Mouse (Mus musculus) forebrain, embryonic 13.5 days (tissue): ENCODE measurements around the gene Ccdc60. TPM values are rescaled to one million over a fixed set of nuclear protein-coding genes. Genes with fewer than 3 reads are reported as not detected.
"Not testable (repeated sequence)": the region's sequence is repeated elsewhere in the genome, so short reads cannot be mapped to it uniquely, and the experiment has no call there.

Source experiments
- ATAC-seq: fragments of 200-750 bp; cut with Nextera tagmentation; 2 replicates; pipeline ENCODE4 v1.8.0; 2017
- H3K27ac ChIP-seq: fragments of 300-500 bp; sonication (generic); 2 replicates; pipeline ENCODE4 v1.5.1; 2015; ENCODE audit warnings: inconsistent platforms, mild to moderate bottlenecking, moderate library complexity
- H3K27me3 ChIP-seq: fragments of 300-500 bp; sonication (generic); 2 replicates; pipeline ENCODE4 v1.6.1; 2015; ENCODE audit warnings: mild to moderate bottlenecking, inconsistent platforms
- H3K36me3 ChIP-seq: fragments of 300-500 bp; sonication (generic); 2 replicates; pipeline ENCODE4 v1.6.1; 2015; ENCODE audit warnings: mild to moderate bottlenecking, inconsistent platforms; ENCODE audit not compliant: poor library complexity, severe bottlenecking
- H3K4me1 ChIP-seq: fragments of 300-500 bp; sonication (generic); 2 replicates; pipeline ENCODE4 v1.6.1; 2015; ENCODE audit warnings: inconsistent platforms
- H3K4me2 ChIP-seq: fragments of 300-500 bp; sonication (generic); 2 replicates; pipeline ENCODE4 v1.6.1; 2015; ENCODE audit warnings: inconsistent platforms, mild to moderate bottlenecking, moderate library complexity
- H3K4me3 ChIP-seq: fragments of 300-500 bp; sonication (generic); 2 replicates; pipeline ENCODE4 v1.5.1; 2015; ENCODE audit warnings: mild to moderate bottlenecking, inconsistent platforms
- H3K9ac ChIP-seq: fragments of 300-500 bp; sonication (generic); 2 replicates; pipeline ENCODE4 v1.6.1; 2015; ENCODE audit warnings: mild to moderate bottlenecking, inconsistent platforms
- H3K9me3 ChIP-seq: fragments of 300-500 bp; sonication (generic); replicated peaks from 2 replicates; pipeline ENCODE4 v1.6.1; 2016; ENCODE audit warnings: inconsistent platforms
- WGBS: fragments of 180-500 bp; shearing (Covaris S2); methylation state at CpG from one replicate; pipeline ENCODE4 v1.1.7; 2015; 5-methylcytosine and 5-hydroxymethylcytosine counted together
- polyA plus RNA-seq: library from polyadenylated mRNA; unstranded; fragments of >200 nt; fragmentation: Nextera tagmentation; extraction: Ambion mirVana; gene quantifications from 2 replicates; pipeline ENCODE4 v1.2.1, GENCODE M21; 2015

The Ccdc60 gene
- polyA plus RNA-seq = 0.58 and 1.3 TPM in 2 replicates

GRCm38 (mm10) chr5:116288849-116289570, at the start of gene Ccdc60:
Ccdc60 (minus strand) TSS chr5:116288985.
- WGBS = 3% methylated on average over 28 of the region's 28 CpGs
- Histone ChIP-seq H3K4me3 (peak within 1 kb of the TSS; percentile 4; the same call in 1 of the 2 replicates), H3K4me1 (peaks cover 26% of the 10 kb centered on the region), H3K27me3 (peaks cover 62% of the 10 kb centered on the region), H3K4me2 (peak within 1 kb of the TSS; percentile 43), H3K36me3 (no peaks in the 10 kb centered on the region), H3K9ac (no peak within 1 kb of the TSS), H3K9me3 (no peaks in the 10 kb centered on the region), H3K27ac (no peak within 1 kb of the TSS)
- peak; percentile 62; the same call in 1 of the 2 replicates for ATAC-seq

- no peaks in the 10 kb centered on the region for H3K36me3 ChIP-seq
- no peak overlapping the region for H3K9ac ChIP-seq
- H3K27me3 ChIP-seq = peaks cover 7% of the 10 kb centered on the region
- H3K9me3 ChIP-seq = peaks cover 5% of the 10 kb centered on the region; the same call in 1 of the 2 replicates
- H3K27ac ChIP-seq = no peak overlapping the region
- peaks cover 5% of the 10 kb centered on the region for H3K4me1 ChIP-seq
- no peak overlapping the region for H3K4me3 ChIP-seq
- H3K4me2 ChIP-seq = no peak overlapping the region
- no peak for ATAC-seq
These were observed 47.4 kb upstream of the Ccdc60 start for GRCm38 (mm10) chr5:116336191-116336590.

- Histone ChIP-seq H3K4me1 (peaks cover 4% of the 10 kb centered on the region), H3K27ac (no peak overlapping the region), H3K9me3 (peaks cover 8% of the 10 kb centered on the region; the same call in 1 of the 2 replicates), H3K4me2 (no peak overlapping the region), H3K27me3 (peaks cover 36% of the 10 kb centered on the region), H3K9ac (no peak overlapping the region), H3K4me3 (no peak overlapping the region), H3K36me3 (no peaks in the 10 kb centered on the region)
- no peak for ATAC-seq
- 86% methylated on average over 4 of the region's 4 CpGs for WGBS
These were observed 40.1 kb upstream of the Ccdc60 start for GRCm38 (mm10) chr5:116328911-116329310.

- Histone ChIP-seq H3K27me3 (peaks cover 75% of the 10 kb centered on the region), H3K27ac (no peak overlapping the region)
- no peak for ATAC-seq
These were observed 34.6 kb upstream of the Ccdc60 start for GRCm38 (mm10) chr5:116323401-116323800.

GRCm38 (mm10) chr5:116322365-116323027, 33.7 kb upstream of the Ccdc60 start:
- Histone ChIP-seq H3K9me3 (0 out of 2 replicates have a peak, but pooled peaks cover 2% of the 10 kb centered on the region), H3K4me1 (peaks cover 19% of the 10 kb centered on the region), H3K36me3 (no peaks in the 10 kb centered on the region), H3K27ac (peak overlapping the region; percentile 71), H3K9ac (no peak overlapping the region), H3K4me3 (no peak overlapping the region), H3K27me3 (peaks cover 83% of the 10 kb centered on the region), H3K4me2 (peak overlapping the region; percentile 34)
- WGBS = 18% methylated on average over 15 of the region's 15 CpGs
- ATAC-seq = peak; percentile 93

More at GRCm38 (mm10) chr5:116323401-116323800, 34.6 kb upstream of the Ccdc60 start:
- Histone ChIP-seq H3K9ac (no peak overlapping the region), H3K4me1 (peaks cover 19% of the 10 kb centered on the region), H3K4me3 (no peak overlapping the region), H3K4me2 (no peak overlapping the region), H3K9me3 (0 out of 2 replicates have a peak, but pooled peaks cover 2% of the 10 kb centered on the region), H3K36me3 (no peaks in the 10 kb centered on the region)
- WGBS = 26% methylated on average over 5 of the region's 5 CpGs

- Histone ChIP-seq H3K27me3 (peaks cover 84% of the 10 kb centered on the region), H3K4me3 (no peak overlapping the region), H3K27ac (no peak overlapping the region), H3K9ac (no peak overlapping the region), H3K4me2 (no peak overlapping the region), H3K9me3 (no peaks in the 10 kb centered on the region), H3K36me3 (no peaks in the 10 kb centered on the region), H3K4me1 (peaks cover 16% of the 10 kb centered on the region)
- 83% methylated on average over 8 of the region's 8 CpGs for WGBS
- no peak for ATAC-seq
These were observed 24.9 kb upstream of the Ccdc60 start for GRCm38 (mm10) chr5:116313711-116314110.

- Histone ChIP-seq H3K9ac (peak overlapping the region; percentile 48; the same call in 1 of the 2 replicates), H3K9me3 (no peaks in the 10 kb centered on the region), H3K4me1 (peaks cover 16% of the 10 kb centered on the region), H3K36me3 (no peaks in the 10 kb centered on the region), H3K27ac (no peak overlapping the region), H3K4me2 (peak overlapping the region; percentile 51), H3K27me3 (peaks cover 85% of the 10 kb centered on the region), H3K4me3 (peak overlapping the region; percentile 25)
- 4% methylated on average over 15 of the region's 15 CpGs for WGBS
- ATAC-seq = peak; percentile 85
These were observed 23.4 kb upstream of the Ccdc60 start for GRCm38 (mm10) chr5:116312111-116312737.

GRCm38 (mm10) chr5:116311636-116312035, 22.9 kb upstream of the Ccdc60 start:
- H3K4me2 ChIP-seq = peak overlapping the region; percentile 51
- ATAC-seq = no peak
- H3K36me3 ChIP-seq = no peaks in the 10 kb centered on the region
- H3K9me3 ChIP-seq = 0 out of 2 replicates have a peak, but pooled peaks cover 4% of the 10 kb centered on the region
- H3K27me3 ChIP-seq = peaks cover 84% of the 10 kb centered on the region
- no peak overlapping the region for H3K9ac ChIP-seq
- peaks cover 16% of the 10 kb centered on the region for H3K4me1 ChIP-seq
- H3K27ac ChIP-seq = no peak overlapping the region
- 87% methylated on average over 6 of the region's 6 CpGs for WGBS
- no peak overlapping the region; the same call in 1 of the 2 replicates for H3K4me3 ChIP-seq

GRCm38 (mm10) chr5:116309383-116309801, 20.6 kb upstream of the Ccdc60 start:
- H3K36me3 ChIP-seq = no peaks in the 10 kb centered on the region
- no peak overlapping the region for H3K9ac ChIP-seq
- WGBS = 35% methylated on average over 6 of the region's 6 CpGs
- no peak overlapping the region for H3K4me2 ChIP-seq
- peaks cover 86% of the 10 kb centered on the region for H3K27me3 ChIP-seq
- H3K9me3 ChIP-seq = 0 out of 2 replicates have a peak, but pooled peaks cover 7% of the 10 kb centered on the region
- H3K4me3 ChIP-seq = no peak overlapping the region
- H3K27ac ChIP-seq = 0 out of 2 replicates have a peak overlapping the region, but pooled peaks have one; percentile 40
- peaks cover 16% of the 10 kb centered on the region for H3K4me1 ChIP-seq
- no peak for ATAC-seq

GRCm38 (mm10) chr5:116305557-116305956, 16.8 kb upstream of the Ccdc60 start:
- H3K27ac ChIP-seq = no peak overlapping the region
- ATAC-seq = no peak
- H3K4me3 ChIP-seq = no peak overlapping the region
- no peak overlapping the region for H3K4me2 ChIP-seq
- H3K9me3 ChIP-seq = 0 out of 2 replicates have a peak, but pooled peaks cover 7% of the 10 kb centered on the region
- no peaks in the 10 kb centered on the region for H3K36me3 ChIP-seq
- H3K4me1 ChIP-seq = peaks cover 6% of the 10 kb centered on the region; the same call in 1 of the 2 replicates
- H3K9ac ChIP-seq = no peak overlapping the region
- peaks cover 94% of the 10 kb centered on the region for H3K27me3 ChIP-seq
- WGBS = 84% methylated on average over 4 of the region's 4 CpGs

- H3K4me1 ChIP-seq, ATAC-seq, H3K9me3 ChIP-seq, H3K4me3 ChIP-seq, H3K36me3 ChIP-seq, H3K27ac ChIP-seq, H3K4me2 ChIP-seq, H3K9ac ChIP-seq: not testable (repeated sequence)
- peaks cover 94% of the 10 kb centered on the region for H3K27me3 ChIP-seq
These were observed 16.4 kb upstream of the Ccdc60 start for GRCm38 (mm10) chr5:116305146-116305545.

- Histone ChIP-seq H3K4me1 (no peaks in the 10 kb centered on the region), H3K9me3 (peaks cover 4% of the 10 kb centered on the region), H3K27me3 (peaks cover 58% of the 10 kb centered on the region), H3K4me2 (no peak overlapping the region), H3K36me3 (no peaks in the 10 kb centered on the region), H3K9ac (no peak overlapping the region), H3K4me3 (no peak overlapping the region), H3K27ac (no peak overlapping the region)
- no peak for ATAC-seq
- 75% methylated on average over 9 of the region's 9 CpGs for WGBS
These were observed 12.2 kb upstream of the Ccdc60 start for GRCm38 (mm10) chr5:116300984-116301383.
